Mouse (Mus musculus) B cell, adult (primary cell): Measurements from ENCODE around the gene H2-M1. TPM values are rescaled to one million over a fixed set of nuclear protein-coding genes. Genes with fewer than 3 reads are reported as not detected.

Experiments
- total RNA-seq: library from RNA; stranded (reverse); gene quantifications from 4 replicates; pipeline ENCODE4 v1.2.4, GENCODE M21; 2023; ENCODE audit not compliant: inconsistent age

The H2-M1 gene
- not detected in 4 replicates for total RNA-seq

DNA sequence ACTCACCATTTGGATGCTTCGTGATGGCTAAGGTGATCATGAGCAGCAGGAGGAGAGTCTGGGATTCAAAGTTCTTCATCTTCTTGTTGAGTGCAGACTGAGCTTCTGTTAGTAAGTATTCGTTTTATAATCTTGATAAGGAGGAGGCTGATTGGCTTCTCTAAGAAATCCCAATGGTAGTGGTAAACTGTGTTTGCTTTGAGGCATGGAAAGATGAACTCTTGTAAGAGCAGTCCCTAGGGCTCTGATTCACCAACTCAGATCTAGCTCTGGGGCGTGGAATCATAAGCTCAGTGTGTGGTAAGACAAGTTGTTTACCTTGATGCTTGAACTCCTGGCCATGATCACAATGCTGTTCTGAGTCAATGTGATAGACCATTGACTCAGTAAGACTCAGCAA, at the start of gene H2-M1:
Gene H2-M1 (minus strand): TSS at position 101 of the 400 bp plus-strand sequence.

DNA sequence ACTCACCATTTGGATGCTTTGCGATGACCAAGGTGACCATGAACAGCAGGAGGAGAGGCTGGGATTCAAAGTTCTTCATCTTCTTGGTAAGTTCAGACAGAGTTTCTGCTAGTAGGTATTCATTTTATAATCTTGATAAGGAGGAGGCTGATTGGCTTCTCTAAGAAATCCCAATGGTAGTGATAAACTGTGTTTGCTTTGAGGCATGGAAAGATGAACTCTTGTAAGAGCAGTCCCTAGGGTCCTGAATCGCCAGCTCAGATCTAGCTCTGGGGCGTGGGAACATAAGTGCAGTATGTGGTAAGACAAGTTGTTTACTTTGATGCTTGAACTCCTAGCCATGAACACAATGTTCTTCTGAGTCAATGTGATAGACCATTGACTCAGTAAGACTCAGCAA, 29.5 kb downstream of the H2-M1 start, which contains the start of gene H2-M9:
Gene H2-M9 (minus strand): TSS at position 101 of the 400 bp plus-strand sequence.

Other genes starting within 250 kb of the H2-M1 start
- gene H2-M10.4, start 209.9 kb downstream of the H2-M1 start, total RNA-seq = not detected in 4 replicates
- not detected in 4 replicates for gene H2-M11, start 125.1 kb downstream of the H2-M1 start, total RNA-seq
- not detected in 4 replicates for gene H2-M9, start 29.6 kb downstream of the H2-M1 start, total RNA-seq
- gene H2-M10.5, start 100.7 kb upstream of the H2-M1 start, total RNA-seq = not detected in 4 replicates
- not detected in 4 replicates for gene H2-M10.6, start 140.0 kb upstream of the H2-M1 start, total RNA-seq
- gene Trim26, start 164.9 kb upstream of the H2-M1 start, total RNA-seq = 191 to 213 TPM (median 199 TPM) in 4 replicates
- gene Trim15, start 195.0 kb upstream of the H2-M1 start, total RNA-seq = not detected in 4 replicates
- gene Trim10, start 197.4 kb upstream of the H2-M1 start, total RNA-seq = 0.21 TPM in 1 of 4 replicates, not detected in the others
- 0.24 to 0.93 TPM in 2 of 4 replicates, not detected in the others for gene Trim40, start 217.9 kb upstream of the H2-M1 start, total RNA-seq
- gene Trim31, start 225.9 kb upstream of the H2-M1 start, total RNA-seq = not detected in 4 replicates